Mouse (Mus musculus): ENCODE measurements around the gene Robo1.

Gene Robo1

GRCm38 (mm10) chr16:72800788-72801187, 492.7 kb downstream of the Robo1 start:
- no peak for DNase-seq (ENCODE audit: extremely low spot score, low read depth, low spot score)

- DNase-seq (ENCODE audit: extremely low spot score, low read depth, low spot score) = no peak
These were observed 500.2 kb downstream of the Robo1 start for GRCm38 (mm10) chr16:72808351-72808750.

GRCm38 (mm10) chr16:72810942-72811341, 502.8 kb downstream of the Robo1 start:
- no peak for DNase-seq (ENCODE audit: extremely low spot score, low read depth, low spot score)

DNA sequence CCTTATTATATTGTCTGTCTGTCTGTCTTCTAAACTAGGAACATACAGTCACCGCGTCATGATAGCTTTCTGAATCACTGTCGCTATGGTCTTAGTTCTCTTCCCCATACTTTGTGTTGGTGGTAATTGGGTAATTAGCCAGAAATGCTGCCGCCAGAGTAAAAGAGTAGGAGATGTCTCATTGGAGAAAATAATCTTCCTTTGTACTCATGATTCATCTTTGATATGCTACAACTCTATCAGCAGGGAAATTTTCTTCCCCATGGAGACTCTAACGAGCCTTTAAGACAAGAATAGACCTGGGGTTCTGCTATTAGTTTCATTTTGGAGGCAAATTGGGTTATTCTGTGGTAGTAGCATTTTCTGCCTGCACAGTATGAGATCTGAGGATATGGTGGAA, 503.4 kb downstream of the Robo1 start:
- DNase-seq (ENCODE audit: extremely low spot score, low read depth, low spot score) = no peak

- no peak for DNase-seq (ENCODE audit: extremely low spot score, low read depth, low spot score)
These were observed 503.8 kb downstream of the Robo1 start for GRCm38 (mm10) chr16:72811908-72812307.

GRCm38 (mm10) chr16:72828381-72828780, 520.3 kb downstream of the Robo1 start:
- DNase-seq (ENCODE audit: extremely low spot score, low read depth, low spot score) = no peak

- DNase-seq (ENCODE audit: extremely low spot score, low read depth, low spot score) = no peak
These were observed 521.4 kb downstream of the Robo1 start for GRCm38 (mm10) chr16:72829530-72829929.

DNA sequence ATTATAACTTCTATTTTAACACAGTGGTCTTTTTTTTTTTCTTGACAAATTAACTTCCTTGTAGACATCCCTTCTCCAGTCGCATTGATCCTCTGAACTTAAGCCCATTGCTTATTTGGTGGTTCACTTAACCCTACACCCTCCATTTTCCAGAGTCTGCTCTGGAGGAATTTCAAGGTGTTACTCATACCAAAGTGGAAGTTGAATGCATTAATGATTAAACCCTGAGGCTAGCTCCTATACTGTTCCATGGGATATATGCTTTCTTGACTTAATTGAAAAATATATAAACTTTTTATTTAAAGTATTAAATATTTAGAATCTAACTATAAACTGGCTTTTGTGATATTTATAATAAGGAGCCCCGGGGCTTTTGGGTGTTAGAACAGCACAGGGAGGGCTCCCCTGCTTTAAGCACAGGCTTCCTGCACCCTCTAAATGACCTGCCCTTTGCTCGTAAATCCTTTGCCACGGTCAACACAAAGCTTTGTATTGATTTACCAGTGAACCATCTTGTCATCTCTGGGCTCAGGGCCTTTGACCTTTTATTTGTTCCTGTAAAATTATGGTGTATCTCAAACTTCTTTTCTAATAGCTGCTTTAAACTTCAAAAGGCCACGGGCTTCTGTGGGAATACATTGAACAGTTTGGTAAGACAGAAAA, 522.4 kb downstream of the Robo1 start:
- no peak for DNase-seq (ENCODE audit: extremely low spot score, low read depth, low spot score)

DNA sequence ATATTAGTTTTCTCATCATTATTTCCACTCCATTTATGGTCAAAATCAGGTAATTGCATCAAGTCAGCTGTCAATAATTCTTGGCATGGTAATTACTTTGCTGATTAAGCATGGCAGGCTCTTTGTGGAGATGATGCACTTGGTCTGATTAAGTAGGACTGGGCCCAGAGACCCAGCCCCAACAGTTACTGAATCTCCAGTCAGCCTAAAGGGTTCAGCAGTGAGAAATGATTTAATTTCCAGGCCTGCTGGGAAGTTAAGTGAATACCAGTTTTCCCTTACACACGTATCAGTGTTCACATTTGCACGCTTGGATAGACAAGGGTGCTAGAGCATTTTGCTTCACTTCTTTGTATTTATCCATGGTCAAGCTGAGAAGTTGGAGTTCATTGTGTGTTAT, 526.2 kb downstream of the Robo1 start:
- DNase-seq (ENCODE audit: extremely low spot score, low read depth, low spot score) = no peak

GRCm38 (mm10) chr16:72839031-72839430, 530.9 kb downstream of the Robo1 start:
- DNase-seq (ENCODE audit: extremely low spot score, low read depth, low spot score) = no peak

- no peak for DNase-seq (ENCODE audit: extremely low spot score, low read depth, low spot score)
These were observed 533.0 kb downstream of the Robo1 start for GRCm38 (mm10) chr16:72841066-72841465.

- no peak for DNase-seq (ENCODE audit: extremely low spot score, low read depth, low spot score)
These were observed 546.0 kb downstream of the Robo1 start for GRCm38 (mm10) chr16:72854101-72854500.

DNA sequence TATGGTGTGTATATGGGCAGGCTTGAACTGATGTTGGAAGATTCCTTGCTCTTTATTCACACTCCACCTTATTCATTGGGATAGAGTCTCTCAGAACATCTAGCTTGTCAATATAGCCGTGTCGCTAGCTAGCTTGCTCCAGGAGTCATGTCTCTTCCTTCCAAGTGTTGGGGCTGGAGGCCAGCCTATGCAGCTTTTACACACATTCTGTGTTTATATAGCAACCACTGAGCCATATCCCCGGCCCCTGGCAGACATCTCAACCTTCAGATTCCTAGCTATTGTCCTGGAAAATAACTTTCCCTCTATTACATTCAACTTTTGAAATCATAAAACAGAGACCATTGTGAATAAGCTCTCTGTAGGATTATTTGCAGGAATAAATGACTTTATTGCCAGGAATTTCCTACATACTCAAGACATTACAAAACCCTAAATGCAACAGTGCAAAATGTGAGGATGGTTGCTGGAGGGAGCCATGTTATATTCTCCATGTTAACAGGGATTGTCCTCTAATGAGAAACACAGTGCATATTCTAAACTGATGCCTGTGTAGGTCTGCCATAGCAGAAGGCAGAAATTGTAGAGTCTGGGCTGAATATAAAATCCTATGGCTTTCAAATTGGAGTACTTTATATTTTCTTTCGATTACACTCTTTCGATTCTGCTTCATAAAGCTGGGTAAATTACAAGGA, 546.9 kb downstream of the Robo1 start:
- no peak for DNase-seq (ENCODE audit: extremely low spot score, low read depth, low spot score)

DNA sequence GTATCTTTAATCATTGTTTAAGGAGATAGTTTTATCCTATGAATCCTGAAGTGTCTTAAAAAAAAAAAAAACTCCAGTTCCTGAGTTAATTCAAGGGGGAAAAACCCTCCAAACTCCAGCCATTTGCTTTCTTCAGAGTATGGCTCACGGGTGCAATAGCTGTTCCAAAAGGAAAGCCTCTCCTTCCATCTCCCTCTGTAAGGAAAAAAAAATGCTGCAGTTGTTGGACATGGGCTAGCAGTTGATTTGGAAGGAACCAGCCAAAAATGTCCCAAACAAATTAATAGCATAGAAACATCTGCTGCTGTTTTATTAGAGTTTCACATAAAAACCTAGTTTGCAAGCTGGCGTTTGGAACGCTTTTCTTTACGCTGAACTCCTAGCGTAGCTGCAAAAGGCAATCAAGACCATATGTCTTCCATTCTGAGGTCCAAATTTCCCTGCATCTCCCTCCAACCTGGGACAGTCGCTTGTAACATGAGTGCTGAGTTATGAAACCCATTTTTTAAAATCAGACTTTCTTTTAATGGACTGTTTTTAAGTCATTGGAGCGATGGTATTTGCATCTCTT, 553.7 kb downstream of the Robo1 start:
- DNase-seq (ENCODE audit: extremely low spot score, low read depth, low spot score) = peak; percentile 52

DNA sequence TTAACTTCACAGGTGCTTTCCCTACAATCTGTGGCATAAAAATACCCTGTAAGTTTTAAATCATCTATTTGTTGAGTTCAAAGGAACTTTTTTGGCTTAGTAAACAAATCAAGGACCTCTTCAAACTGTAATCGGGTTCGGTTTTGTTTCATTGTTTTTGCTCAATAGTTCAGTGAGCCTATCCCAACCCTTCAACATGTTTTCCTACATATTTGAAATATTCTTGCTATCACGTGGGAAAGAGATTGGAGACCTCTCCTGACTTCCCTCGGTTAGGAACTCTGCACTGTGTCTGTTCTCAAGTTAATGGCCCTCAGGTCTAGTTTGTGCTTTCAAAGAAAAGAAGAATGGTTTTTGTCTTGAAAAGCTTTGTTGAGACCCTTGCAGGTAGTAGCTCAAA, 557.9 kb downstream of the Robo1 start:
- DNase-seq (ENCODE audit: extremely low spot score, low read depth, low spot score) = no peak

GRCm38 (mm10) chr16:72874934-72875732, 567.0 kb downstream of the Robo1 start:
- DNase-seq (ENCODE audit: extremely low spot score, low read depth, low spot score) = no peak

DNA sequence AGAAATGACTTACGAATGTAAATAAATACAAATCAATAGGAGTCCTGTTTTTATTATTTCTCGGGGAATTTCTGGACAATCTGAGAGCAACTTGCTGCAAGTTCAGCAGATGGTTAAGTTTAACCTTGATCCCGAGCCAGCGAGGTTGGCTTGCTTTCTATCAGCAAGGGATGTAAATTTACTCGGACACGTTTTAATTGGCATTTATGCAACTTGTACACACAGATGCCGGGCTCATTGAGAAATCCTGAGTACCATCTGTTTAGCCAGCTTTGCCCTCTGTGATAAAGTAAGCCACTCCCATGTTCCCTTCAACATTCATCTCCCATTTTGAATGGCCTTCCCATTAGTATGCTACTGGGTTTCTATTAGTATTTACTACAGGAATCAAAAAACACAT, 580.0 kb downstream of the Robo1 start:
- DNase-seq (ENCODE audit: extremely low spot score, low read depth, low spot score) = peak; percentile 46

- DNase-seq (ENCODE audit: extremely low spot score, low read depth, low spot score) = no peak
These were observed 581.3 kb downstream of the Robo1 start for GRCm38 (mm10) chr16:72889401-72889800.

DNA sequence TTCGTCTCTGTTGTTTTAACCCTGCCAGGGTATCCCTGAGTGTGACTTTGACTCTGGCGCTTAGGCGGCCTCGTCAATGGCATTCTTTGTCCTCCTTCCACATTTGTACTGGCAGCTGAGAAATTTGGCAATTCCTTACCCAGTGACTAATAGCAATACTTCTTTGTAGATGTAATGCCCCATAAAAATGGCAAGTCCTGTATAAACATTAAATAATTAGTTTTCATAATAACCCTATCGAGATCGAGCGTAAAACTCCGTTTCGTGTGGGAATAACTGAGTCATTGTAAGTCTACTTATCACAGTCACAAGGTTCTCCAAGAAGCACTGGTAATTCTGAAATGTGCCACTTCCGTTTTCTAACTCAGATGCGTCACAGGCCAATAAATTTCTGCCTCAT, 589.0 kb downstream of the Robo1 start:
- no peak for DNase-seq (ENCODE audit: extremely low spot score, low read depth, low spot score)

DNA sequence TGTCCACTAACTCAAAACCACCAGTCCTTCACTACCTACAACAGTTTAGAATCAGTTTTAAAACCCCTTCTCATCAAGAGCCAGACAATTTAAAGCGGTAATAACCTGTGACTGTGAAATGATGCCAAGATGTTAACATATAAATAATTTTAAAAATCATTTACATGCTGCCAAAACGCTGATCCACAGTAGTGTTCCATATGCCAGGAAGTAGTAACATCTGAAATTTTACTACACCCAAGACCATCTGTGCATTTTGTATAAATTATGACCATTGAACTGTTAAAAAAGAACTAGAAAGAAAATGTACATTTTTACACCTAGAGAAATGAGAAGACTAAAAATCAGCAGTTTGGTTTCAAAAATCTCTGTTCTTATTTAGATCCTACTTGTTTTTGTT, 600.8 kb downstream of the Robo1 start:
- DNase-seq (ENCODE audit: extremely low spot score, low read depth, low spot score) = no peak

DNA sequence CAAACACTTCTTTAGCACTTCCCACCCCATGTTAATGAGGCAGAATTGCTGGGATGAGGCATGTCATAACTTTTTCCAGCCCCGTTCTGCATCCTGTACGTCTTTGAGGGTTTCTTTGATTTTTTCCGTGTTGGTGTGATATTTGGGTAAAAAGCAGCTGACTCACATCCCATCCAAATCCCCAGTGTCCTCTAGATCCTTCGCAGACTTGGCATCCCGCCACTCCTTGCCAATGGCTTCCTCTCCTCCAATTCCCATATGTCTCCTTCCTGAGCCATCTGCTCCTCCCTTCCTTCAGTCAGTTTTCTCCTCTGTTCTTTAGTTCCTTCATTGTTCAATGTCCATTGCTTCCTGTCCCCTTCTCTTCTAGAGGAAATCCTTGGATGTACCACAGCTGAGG, 605.0 kb downstream of the Robo1 start:
- DNase-seq (ENCODE audit: extremely low spot score, low read depth, low spot score) = no peak

All from hindlimb bud, embryonic 11.5 days (tissue).